Mouse (Mus musculus) 3T3-L1 (cell line): ENCODE measurements around the gene Toe1.
A peak's percentile ranks its signal among the peaks of the same experiment; 100 is the strongest.

Experiments
- DNase-seq: peaks from one replicate; pipeline ENCODE4 v3.0.0-alpha.2; 2015; ENCODE audit warnings: low read depth, low spot score

Toe1 gene

DNA sequence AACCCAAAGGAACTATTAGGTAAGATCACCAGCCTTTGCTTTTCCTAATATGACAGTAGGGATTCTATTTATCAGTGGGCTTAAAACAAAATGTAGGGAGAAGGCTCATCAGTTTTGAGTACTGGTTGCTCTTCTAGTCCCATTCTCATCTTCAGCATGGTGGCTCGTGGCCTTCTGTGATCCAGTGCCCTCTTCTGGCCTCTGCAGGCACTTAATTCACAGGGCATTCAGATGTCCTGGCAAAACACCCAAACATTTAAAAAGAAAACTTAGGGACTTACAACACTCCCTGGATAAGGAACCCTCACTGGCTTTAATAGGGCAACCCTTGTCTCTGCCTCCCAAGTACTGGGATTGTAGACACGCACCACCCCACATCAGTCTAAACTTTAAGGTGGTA is 13.2 kb downstream of the Toe1 start:
- DNase-seq: peak; percentile 36

DNA sequence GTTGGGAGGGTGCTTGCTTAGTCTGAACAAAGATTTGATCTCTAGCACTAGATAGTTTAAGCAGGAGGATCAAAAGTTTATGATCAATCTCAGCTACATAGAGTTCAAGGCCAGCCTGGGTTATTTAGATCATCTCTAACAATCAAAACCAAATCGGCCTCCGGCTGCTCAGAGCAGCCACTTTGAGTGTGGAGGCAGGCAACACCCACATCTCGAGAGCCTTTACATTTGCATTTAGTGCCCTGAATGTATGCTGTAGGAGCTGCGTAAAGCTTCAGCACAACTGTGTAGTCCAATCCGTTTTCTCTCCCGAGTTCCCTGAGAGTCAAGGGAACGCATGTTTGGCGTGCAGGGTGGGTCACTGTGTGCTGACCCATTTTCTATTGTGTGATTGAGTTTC is 15.0 kb downstream of the Toe1 start:
- no peak for DNase-seq

DNA sequence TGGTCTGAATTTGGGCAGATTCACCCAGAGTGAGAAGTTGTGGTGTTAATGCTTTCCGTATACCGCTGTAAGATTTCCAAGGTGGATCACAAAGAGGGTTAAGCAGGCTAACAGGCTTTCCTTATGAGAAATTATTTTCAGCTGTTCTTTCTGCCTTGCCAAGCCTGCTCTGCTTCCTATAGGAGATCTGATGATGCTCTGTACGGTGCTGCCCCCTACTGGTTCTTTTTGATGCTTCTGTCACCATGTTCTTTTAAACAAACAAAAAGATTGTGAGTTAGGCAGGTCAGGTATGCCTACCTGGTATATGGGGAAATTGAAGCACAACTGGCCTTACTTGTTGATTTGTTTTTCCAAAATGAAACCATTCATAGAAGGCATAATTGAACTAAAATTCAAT is 18.5 kb downstream of the Toe1 start:
- peak; percentile 95 for DNase-seq

GRCm38 (mm10) chr4:116787985-116788760 is 19.3 kb downstream of the Toe1 start:
- DNase-seq: peak; percentile 76

DNA sequence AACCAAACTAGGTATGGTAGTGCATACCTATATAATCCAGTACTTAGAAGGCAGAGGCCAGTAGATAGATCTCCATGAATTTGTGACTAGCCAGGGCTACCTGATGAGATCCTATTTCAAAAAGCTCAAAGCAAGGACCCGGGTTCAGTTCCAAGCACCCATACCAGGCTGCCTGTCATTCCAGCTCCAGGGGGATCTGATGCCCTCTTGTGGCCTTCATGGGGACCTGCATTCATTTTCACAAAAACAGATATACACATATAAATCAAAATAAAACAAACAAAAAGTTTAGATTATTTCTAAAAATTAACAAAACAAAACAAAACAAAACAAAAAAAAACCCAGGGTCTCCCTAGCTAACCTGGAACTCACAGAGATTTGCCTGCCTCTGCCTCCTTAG is 20.9 kb downstream of the Toe1 start:
- peak; percentile 14 for DNase-seq

DNA sequence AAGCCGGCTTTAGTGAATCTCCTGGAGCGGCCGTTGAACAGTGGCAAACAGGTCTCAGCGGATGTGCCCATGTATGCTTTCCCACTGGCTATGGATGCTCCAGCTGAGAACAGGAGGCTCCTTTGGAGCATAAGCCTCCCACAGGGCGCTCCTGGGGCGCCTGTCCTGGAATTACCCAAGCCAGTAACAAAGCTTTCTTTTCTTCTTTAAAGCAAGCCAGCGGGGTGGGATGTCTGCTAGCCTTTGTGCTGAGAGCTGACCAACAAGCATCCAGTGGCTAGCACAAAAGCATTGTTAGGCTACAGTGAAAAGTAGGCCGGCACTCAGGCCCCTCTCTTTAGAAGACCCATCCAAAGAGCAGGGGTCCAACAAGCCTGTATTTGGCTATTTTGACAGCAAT is 25.3 kb downstream of the Toe1 start:
- no peak for DNase-seq

GRCm38 (mm10) chr4:116781366-116781765 is 26.1 kb downstream of the Toe1 start:
- DNase-seq: no peak

DNA sequence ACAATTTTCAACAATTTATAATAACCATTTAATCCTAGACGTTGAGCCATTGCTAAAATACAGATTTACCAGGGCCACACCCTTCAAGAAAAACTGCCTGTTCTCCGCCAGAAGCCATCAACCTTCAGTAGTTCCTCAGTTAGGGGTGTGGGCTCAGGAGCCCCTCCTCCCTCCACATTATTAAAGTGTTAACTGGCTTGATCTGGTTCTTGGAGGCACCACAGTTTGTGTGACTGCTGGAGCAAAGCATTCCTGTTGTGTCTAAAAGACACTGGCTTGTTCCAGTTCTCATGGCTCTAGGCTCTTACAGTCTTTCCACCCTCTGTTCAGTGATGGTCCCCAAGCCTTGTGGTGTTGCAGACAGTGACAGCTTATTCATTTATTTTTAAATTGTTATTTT is 26.9 kb downstream of the Toe1 start:
- DNase-seq: no peak

GRCm38 (mm10) chr4:116777079-116777478 is 30.4 kb downstream of the Toe1 start:
- no peak for DNase-seq

DNA sequence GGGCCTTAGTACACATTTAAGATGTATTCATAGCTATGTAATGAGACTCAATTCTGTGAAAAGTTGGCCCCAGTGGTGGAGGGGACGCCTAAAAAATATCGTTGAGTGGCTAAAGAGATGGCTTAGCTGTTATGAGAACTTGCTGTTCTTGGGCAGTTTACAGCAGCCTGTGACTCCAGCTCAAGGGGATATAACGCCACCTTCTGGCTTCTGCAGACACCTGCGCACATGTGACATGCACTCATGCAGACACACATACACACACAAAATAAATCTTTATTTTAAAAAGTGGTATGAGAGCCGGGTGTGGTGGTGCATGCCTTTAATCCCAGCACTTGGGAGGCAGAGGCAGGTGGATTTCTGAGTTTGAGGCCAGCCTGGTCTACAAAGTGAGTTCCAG is 31.0 kb downstream of the Toe1 start:
- no peak for DNase-seq

DNA sequence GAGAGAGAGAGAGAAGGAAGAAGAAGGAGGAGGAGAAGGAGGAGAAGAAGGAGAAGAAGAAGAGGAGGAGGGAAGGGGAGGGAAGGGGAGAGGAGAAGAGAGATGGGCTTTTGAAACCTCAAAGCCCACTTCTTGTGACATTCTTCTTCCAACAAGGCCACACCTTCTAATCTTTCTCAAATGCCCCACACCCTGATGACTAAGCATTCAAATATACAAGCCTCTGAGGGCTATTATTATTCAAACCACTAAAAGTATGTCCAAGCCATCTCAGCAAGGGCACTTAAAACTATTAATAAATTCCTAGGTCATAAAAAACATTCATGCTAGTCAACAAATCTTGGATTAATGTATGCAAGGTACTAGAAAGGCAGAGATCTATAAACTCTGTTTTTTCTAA is 38.4 kb downstream of the Toe1 start:
- DNase-seq: peak; percentile 71

DNA sequence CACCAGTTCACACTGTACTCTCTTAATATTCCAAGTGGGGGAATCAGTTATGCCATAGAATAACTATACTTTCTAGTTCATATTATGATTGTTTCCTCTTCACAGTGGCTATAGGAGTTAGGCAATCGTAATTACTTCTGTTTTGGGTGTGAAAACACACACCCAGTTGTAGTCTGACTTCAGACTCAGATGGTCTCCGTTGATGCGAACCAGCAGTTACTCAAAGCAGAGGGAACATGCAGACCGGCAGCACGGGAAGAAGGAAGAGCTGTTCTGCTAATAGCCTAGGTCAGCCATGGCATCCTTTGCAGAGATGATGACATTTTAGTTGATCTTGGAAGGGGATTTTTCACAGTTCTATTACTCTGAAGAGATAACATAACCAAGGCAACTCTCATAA is 38.9 kb downstream of the Toe1 start:
- DNase-seq: no peak

GRCm38 (mm10) chr4:116764001-116764400 is 43.4 kb downstream of the Toe1 start:
- peak; percentile 48 for DNase-seq

GRCm38 (mm10) chr4:116761914-116762313 is 45.5 kb downstream of the Toe1 start:
- no peak for DNase-seq

DNA sequence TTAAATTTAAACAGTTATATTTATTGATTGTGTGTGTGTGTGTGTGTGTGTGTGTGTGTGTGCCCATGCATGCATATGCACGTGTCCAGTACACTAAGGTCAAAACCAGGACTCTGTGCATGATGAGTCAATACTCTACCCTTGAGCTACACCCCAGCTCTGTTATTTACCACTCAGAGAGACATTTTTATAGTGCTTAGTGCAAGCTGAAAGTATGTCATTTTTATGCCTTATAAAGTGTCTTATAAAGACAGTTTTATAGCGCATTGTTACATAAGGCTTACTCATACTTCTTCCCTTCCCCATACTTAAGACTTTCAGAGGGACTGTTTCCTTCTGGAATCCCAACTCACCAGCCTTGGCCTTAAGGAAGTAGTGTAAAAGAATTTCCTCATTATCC is 57.7 kb downstream of the Toe1 start:
- peak; percentile 57 for DNase-seq
